Mouse (Mus musculus) urinary bladder, postnatal 14 days (tissue): ENCODE results near the gene Col4a5.

Source experiments
- DNase-seq: peaks from one replicate; pipeline ENCODE4 v3.0.0; 2021; ENCODE audit warnings: low spot score

The Col4a5 gene

DNA sequence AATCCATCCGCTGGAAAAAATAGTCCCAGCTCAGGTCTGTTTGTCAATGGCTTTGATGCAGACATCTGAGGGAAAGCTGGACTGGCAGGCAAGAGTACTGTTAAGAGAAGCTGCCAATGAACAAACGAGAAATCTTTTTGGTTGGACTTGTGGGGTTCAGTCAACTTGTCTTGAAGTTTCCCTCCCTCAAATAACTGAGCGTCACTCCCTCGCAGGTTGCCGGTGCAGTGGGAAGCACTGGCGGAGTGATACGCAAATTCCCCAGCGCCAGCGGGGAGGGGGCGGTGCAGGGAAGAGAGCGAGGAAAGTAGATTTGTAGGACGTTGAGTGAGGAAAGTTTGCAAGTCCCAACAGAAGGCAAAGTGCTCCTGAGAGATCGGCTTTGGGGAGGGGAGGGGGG is at the start of gene Col4a5:
Col4a5 (plus strand) TSS at position 276 of the 400 bp plus-strand sequence.
- peak; percentile 78 for DNase-seq

GRCm38 (mm10) chrX:141436780-141437179 is 38.4 kb upstream of the Col4a5 start:
- DNase-seq: no peak

DNA sequence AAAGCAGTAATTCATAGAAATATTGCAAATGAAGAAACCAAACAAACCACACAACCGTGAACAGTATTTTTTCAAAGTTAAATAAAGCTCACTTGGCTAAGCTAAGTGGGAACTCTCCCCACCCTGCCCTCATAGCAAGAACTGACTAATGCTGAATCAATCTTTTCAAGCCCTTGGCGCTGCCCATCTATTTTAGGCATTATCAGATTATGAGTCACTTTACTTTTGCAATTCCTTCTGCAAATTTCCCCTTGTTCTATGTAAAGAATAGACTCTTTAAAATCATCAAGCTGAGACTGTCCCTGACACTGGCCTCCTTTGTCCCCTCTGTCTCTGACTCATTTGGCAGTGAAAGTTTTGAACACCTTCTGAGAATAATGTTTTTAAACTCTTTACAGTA is 35.8 kb upstream of the Col4a5 start:
- peak; percentile 7 for DNase-seq

GRCm38 (mm10) chrX:141447936-141448335 is 27.2 kb upstream of the Col4a5 start:
- DNase-seq: no peak

DNA sequence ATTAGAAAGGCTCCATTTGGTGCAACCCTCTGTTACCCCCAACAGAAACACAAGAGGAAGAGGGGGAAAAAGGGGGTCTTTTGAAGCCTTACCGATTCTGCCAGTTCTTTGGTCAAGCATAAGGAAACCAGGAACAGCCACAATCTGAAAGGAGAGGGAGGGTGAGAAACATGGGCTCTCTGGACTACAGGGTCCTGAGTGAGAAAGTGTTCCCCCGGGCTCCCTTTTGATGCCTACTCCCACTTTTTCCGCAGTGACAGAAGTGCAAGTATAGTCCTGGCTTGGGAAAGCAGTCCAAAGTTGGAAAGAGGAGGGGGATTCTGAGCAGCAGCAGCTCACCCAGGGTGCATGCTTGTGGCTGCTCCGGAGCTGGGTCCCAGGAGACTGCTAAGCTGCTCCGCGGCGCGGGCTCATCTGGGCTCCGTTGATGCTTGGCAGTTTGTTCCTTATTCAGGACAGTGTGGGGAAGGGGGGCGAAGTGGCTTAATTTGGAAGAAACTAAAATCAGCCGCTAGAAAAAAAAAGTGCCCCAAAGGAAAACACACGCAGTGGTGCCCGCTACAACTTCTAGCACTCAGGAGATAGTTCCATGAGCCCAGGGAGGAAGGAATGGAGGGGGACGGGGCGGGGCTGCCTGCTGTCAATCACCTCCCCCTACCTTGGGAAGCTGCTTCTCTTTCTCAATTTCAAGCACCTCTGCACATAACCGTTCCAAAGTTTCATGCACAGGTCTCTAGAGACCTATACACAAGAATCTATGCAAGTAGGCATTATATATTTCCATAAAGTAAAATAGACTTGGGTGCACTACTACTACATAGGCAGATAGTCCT is 1.5 kb upstream of the Col4a5 start, which contains the start of gene Col4a6:
Col4a6 (minus strand) TSS at position 607 of the 833 bp plus-strand sequence.
- peak; percentile 4 for DNase-seq

- peak; percentile 2 for DNase-seq
Measured at GRCm38 (mm10) chrX:141475566-141476327, 562 bp downstream of the Col4a5 start.

DNA sequence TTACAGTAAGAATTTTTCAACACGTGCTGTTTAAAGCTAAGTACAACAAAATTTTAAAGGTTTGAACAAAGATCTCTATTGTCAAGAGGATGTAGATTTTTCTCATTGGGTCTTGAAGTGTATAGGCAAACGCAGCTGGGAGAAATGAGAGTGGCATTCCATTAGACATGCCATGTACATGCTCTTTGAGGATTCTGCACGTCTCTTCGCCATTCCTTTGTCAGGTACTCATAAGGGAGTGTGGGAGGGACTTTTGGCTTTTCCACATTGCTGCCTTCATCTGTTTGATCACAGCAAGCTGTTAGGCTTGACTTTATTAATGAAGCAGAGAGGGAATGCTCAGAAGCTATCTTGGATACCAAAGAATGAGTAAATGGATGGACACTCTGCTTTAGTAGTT is 19.4 kb downstream of the Col4a5 start:
- DNase-seq: no peak

GRCm38 (mm10) chrX:141503125-141503524 is 27.9 kb downstream of the Col4a5 start:
- DNase-seq: no peak

- DNase-seq: peak; percentile 14
Measured at GRCm38 (mm10) chrX:141533447-141533846, 58.3 kb downstream of the Col4a5 start.

DNA sequence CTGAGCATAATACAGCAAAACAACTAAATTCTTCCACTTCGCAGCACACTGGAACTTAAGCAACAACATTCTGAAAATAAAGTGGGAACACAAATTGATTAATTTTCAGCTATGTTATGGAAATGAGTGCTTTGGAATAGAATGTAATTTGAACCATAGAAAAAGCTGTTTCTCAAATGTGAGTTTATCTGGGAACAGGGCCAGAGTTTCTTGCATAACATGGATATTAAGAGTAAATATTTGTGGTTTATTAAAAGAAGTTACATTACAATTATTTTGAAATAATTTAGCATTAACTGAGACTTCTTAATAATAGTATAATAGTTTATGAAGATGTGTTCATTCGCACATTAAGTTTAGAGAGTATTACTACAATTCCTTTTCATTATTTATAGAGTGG is 72.3 kb downstream of the Col4a5 start:
- DNase-seq: no peak

DNA sequence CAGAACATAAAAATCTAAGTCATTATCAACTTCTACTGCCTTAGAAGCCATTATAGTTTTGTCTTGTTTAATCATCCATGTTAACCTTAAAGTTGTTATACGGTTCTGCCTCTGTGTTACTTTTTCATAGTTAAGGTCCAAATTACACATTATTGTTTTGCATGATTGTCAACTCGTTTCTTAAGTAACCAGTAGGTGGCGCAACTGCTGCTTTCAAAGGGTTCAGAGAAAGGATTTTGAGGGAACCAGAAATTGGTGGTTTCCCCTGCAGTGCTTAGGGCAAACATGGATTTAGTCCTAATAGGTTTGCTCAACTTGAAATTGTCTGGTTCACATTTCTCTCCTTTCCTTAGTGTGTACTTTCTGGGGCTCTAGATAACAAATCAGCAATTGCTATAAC is 115.1 kb downstream of the Col4a5 start:
- DNase-seq: no peak

DNA sequence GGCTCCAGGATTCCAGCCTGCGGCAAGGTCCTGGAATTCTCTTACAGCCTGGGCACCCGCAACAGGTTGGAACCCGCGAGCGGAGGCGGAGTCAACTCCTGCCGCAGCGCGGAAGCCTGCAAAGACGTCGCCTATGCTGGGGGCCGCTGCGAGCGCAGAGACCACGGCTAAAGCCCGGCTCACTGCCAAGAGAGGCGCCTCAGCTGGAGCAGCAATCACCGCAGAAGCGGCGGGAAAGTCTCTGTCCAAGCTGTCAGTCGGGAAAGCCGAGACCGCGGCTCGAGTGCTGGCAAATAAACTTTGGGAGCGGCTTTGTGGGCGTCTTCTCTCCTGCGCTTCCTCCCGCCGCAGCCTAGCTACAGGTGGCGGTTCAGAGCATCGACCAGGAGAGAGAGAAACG is 246.5 kb downstream of the Col4a5 start:
- no peak for DNase-seq

DNA sequence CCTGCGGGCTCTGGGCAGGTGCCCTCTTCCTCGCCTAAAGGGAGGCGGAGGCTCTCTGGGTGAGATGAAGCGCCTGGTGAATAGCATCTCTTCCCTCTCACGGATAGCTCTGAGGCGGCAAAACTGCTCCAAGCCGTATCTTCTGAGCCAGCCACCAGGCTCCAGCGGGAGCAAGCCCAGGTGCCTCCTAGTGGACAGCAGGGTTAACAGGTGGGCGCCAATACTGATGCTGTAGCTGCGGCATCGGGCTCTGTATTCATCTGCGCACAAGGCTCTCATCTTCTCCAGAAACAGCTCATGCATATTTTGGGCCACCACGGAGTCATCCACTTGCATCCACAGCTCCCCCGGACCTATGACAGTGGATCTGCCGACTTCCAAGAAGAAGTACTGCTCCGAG is 248.8 kb downstream of the Col4a5 start:
- no peak for DNase-seq

DNA sequence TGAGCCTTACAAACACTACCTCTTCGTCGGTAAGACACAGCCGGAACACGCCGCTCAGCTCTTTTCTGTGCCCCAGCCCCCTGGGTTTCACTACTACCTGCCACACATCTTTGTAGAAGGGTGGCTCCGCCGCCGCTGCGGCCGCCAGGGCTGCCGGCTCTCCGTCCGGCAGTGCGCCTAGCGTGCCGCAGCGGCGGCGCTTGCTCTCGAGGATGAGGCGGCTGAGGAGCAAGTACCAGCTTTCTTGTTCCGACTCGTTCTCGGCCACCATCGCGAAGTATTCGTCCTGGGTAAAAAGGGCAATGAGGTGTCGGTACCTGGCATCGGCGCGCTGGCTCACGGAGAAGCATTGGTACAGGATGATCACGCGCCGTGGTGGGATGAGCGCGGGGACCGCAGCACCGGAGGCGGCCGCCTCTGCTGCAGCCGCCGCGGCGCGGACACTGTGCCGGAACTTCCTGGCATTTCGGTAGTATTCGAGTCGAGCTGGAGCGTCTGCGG is 249.3 kb downstream of the Col4a5 start:
- DNase-seq: no peak

DNA sequence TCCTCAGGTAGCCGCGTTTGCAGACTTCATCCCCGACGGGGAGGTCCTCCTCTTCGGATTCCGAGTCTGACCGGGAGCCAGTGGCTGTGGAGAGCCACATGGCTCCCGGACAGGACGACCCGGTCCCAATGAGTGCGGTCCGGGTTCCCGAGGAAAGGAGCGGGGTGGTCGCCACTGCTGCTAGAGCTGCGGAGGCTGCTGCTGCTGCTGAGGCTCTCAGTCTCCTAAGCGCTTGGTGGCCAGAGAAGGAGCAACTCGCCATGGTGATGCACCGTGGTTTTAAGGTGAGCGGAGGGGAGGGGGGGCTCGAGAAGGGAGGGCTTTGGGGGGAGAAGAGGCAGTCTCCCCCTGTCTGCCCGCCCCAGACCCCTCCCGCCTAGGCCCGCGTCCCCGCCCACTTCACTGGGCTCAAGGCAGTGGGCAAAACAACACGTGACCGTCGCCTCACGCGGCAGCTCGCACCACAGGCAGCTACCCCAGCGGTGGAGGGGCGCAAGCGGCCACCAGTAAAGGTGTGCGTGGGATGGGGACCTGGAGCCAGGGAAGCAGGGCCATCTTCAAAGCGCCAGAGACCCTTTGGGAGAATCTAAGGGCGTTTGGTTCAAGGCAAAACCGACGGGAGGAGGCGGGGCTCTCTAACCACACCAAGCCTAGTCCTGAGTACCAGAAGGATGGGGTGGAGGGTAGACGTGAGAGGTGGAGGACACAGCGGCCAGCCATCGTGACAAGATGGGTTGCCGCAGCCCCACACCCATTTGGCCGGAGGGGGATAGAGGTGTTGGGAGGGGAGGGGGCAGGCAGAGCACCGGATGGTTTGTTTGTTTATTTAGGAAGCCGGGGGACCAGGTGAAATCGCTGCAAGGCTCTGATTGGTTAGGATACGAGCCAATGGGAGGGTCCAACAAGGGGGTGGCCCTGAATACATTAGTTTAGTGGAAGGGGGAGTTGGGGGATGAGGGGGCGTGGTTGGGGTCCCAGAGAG is 250.0 kb downstream of the Col4a5 start, which contains the start of gene Irs4:
Irs4 (minus strand) TSS at position 327 of the 982 bp plus-strand sequence.
- DNase-seq: no peak

- no peak for DNase-seq
Measured at GRCm38 (mm10) chrX:141729570-141729969, 254.4 kb downstream of the Col4a5 start.
